Mouse (Mus musculus) megakaryocyte, embryonic 14.5 days (primary cell): ENCODE data around the gene Emcn.

Source experiments
- FLI1 ChIP-seq: IDR thresholded peaks from 2 replicates; pipeline ENCODE4 v1.6.1; 2012; ENCODE audit warnings: low read length, inconsistent platforms, mixed read lengths
- GATA1 ChIP-seq: IDR thresholded peaks from 3 replicates; pipeline ENCODE4 v1.6.1; 2012; ENCODE audit warnings: mixed read lengths, low read length, inconsistent platforms, borderline replicate concordance

DNA sequence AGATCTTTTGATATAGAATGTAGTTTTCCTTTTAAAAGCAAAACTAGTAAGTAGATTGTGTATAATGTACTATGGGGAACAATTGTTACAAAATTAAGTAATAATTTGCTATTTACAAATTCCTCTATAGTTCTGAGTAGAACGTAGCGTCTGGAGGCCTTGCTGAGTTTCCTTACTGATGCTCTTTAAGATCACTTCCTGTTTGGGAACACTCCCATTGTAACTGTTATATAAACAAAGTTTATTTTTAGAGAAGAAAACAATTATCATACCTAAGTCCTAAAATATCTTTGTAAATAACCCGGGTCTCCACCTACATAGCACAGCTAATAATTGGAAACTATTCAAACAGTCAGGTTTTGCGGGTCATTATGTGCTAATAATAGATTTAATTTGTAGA is 32.0 kb downstream of the Emcn start:
- TF ChIP-seq GATA1 (no peak), FLI1 (no peak)
